Mouse (Mus musculus) C2C12 (cell line): ENCODE measurements around the gene Stum.

ENCODE experiments used
- CEBPB ChIP-seq: IDR thresholded peaks from one replicate; pipeline ENCODE4 v1.6.1; 2011; ENCODE audit warnings: low read depth, mild to moderate bottlenecking, control low read depth, moderate library complexity
- CTCF ChIP-seq: IDR thresholded peaks from one replicate; pipeline ENCODE4 v1.5.1; 2011; ENCODE audit not compliant: control insufficient read depth, insufficient read depth, insufficient read length
- FOSL1 ChIP-seq: IDR thresholded peaks from one replicate; pipeline ENCODE4 v1.8.0; 2011; ENCODE audit warnings: mild to moderate bottlenecking, low read length; ENCODE audit not compliant: poor library complexity, insufficient read depth, severe bottlenecking
- MAX ChIP-seq: IDR thresholded peaks from one replicate; pipeline ENCODE4 v1.6.1; 2011; ENCODE audit warnings: mild to moderate bottlenecking, control low read depth
- MYOD1 ChIP-seq: IDR thresholded peaks from one replicate; pipeline ENCODE4 v1.6.1; 2011; ENCODE audit warnings: low read depth; ENCODE audit not compliant: control insufficient read depth, insufficient read length
- MYOG ChIP-seq: IDR thresholded peaks from one replicate; pipeline ENCODE4 v1.6.1; 2011; ENCODE audit not compliant: control insufficient read depth, insufficient read length; ENCODE audit errors: extremely low read depth
- USF1 ChIP-seq: IDR thresholded peaks from one replicate; pipeline ENCODE4 v1.6.1; 2011; ENCODE audit warnings: low read depth, mild to moderate bottlenecking, control low read depth, moderate library complexity

DNA sequence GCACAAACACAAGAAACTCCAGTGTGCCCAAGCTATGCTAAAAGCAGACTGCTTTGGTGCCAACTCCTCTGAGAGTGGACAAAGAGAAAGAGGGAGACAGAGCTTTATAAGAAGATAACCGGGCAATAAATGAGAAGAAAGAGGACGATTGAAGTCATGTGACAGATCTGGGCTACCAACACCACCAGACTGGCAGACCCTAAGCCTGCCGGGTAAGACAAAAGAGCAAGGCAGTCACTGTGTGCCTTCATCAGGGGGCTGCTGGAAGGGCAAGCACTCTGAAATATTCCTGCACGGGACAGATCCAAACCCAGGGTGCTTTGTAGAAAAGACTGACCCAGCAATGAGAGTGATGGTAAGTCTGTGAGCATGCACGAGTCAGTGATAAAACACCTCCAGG is 20.2 kb upstream of the Stum start:
- no peak for TF ChIP-seq CEBPB
- TF ChIP-seq CTCF: no peak
- no peak for TF ChIP-seq MYOG
- TF ChIP-seq MAX: no peak
- no peak for TF ChIP-seq FOSL1
- TF ChIP-seq USF1: no peak
- TF ChIP-seq MYOD1: no peak
